In genomic region chr6:40435151-40436046, GRCm38 (mm10) we compare ENCODE assay signal across 8 mouse cellular contexts. TPM values are rescaled to one million over a fixed set of nuclear protein-coding genes. Genes with fewer than 3 reads are reported as not detected.
DNase-seq lines count a peak whose midpoint lies in the region; ATAC-seq and TF ChIP-seq lines count a peak whose summit lies in the region.

No protein-coding gene starts in this region.

- peak overlapping the region; percentile 84 for H3K9ac ChIP-seq in heart, embryonic 11.5 days (ENCODE audit: low read depth, low read length)
- H3K9ac ChIP-seq in kidney, embryonic 15.5 days: peak overlapping the region; percentile 74
- peak overlapping the region; percentile 65 for H3K9ac ChIP-seq in liver, embryonic 12.5 days

- TF ChIP-seq POLR2A in thymus, adult 2 months (IDR thresholded peaks at IDR 0.05; ENCODE audit: control insufficient read depth, extremely low read depth, insufficient read depth, low read length, poor library complexity): no peak

- 0 out of 2 replicates have a peak overlapping the region, but pooled peaks have one; percentile 22 for H3K27ac ChIP-seq in heart, embryonic 11.5 days (ENCODE audit: low read depth, low read length)
- H3K27ac ChIP-seq in kidney, embryonic 15.5 days: peak overlapping the region; percentile 79
- no peak overlapping the region for H3K27ac ChIP-seq in liver, embryonic 12.5 days
- H3K27ac ChIP-seq in thymus, adult 2 months (ENCODE audit: control insufficient read depth, insufficient read depth, low read length): no peak overlapping the region

- peak; percentile 37 for ATAC-seq in heart, embryonic 11.5 days (replicated peaks; ENCODE audit: insufficient number of reproducible peaks, low FRiP score, low TSS enrichment)
- ATAC-seq in kidney, embryonic 15.5 days (replicated peaks; ENCODE audit: low FRiP score): peak; percentile 85
- ATAC-seq in liver, embryonic 12.5 days: peak; percentile 60

- TF ChIP-seq CTCF in thymus, adult 2 months (IDR thresholded peaks at IDR 0.05; ENCODE audit: borderline replicate concordance, control insufficient read depth, extremely low read depth, insufficient read depth, low read length, poor library complexity): 0 out of 2 replicates have a peak, but pooled peaks have one; percentile 27

- H3K4me3 ChIP-seq in heart, embryonic 11.5 days (ENCODE audit: low read depth, low read length): peak overlapping the region; percentile 75
- peak overlapping the region; percentile 88 for H3K4me3 ChIP-seq in kidney, embryonic 15.5 days (replicated peaks)
- peak overlapping the region; percentile 69 for H3K4me3 ChIP-seq in liver, embryonic 12.5 days
- H3K4me3 ChIP-seq in thymus, adult 2 months (ENCODE audit: control insufficient read depth, insufficient read depth, low read length): peak overlapping the region; percentile 89

- DNase-seq in 3134 (ENCODE audit: extremely low read depth, insufficient read length, low spot score): peak; percentile 4
- peak; percentile 63 for DNase-seq in ZHBTc4 (ENCODE audit: low read depth, low spot score)
- peak; percentile 75 for DNase-seq in embryo, embryonic 11 days
- DNase-seq in naive thymus-derived CD4-positive, alpha-beta T cell, adult 2 months (ENCODE audit: low read depth): peak; percentile 67
- peak; percentile 75 for DNase-seq in thymus, adult 2 months

- WGBS in heart, embryonic 11.5 days (ENCODE audit: insufficient replicate concordance): under 1% methylated on average over 62 of the region's 72 CpGs
- WGBS in kidney, embryonic 15.5 days: under 1% methylated on average over 70 of the region's 72 CpGs
- WGBS in liver, embryonic 12.5 days (ENCODE audit: insufficient replicate concordance): under 1% methylated on average over 62 of the region's 72 CpGs
- 1% methylated on average over 71 of the region's 72 CpGs for WGBS in thymus, adult 2 months

- H3K4me2 ChIP-seq in heart, embryonic 11.5 days: peak overlapping the region; percentile 93
- peak overlapping the region; percentile 90 for H3K4me2 ChIP-seq in kidney, embryonic 15.5 days
- H3K4me2 ChIP-seq in liver, embryonic 12.5 days: peak overlapping the region; percentile 97

- no peaks in the 10 kb centered on the region for H3K4me1 ChIP-seq in heart, embryonic 11.5 days (ENCODE audit: control insufficient read depth, insufficient read depth, low read length)
- H3K4me1 ChIP-seq in kidney, embryonic 15.5 days: peaks cover 25% of the 10 kb centered on the region
- H3K4me1 ChIP-seq in liver, embryonic 12.5 days: peaks cover 14% of the 10 kb centered on the region; the same call in 1 of the 2 replicates
- peaks cover 14% of the 10 kb centered on the region for H3K4me1 ChIP-seq in thymus, adult 2 months (replicated peaks; ENCODE audit: control insufficient read depth, insufficient read depth, low read length)

- H3K27me3 ChIP-seq in heart, embryonic 11.5 days (ENCODE audit: control insufficient read depth, insufficient read depth, low read length): peaks cover under 1% of the 10 kb centered on the region
- peaks cover 20% of the 10 kb centered on the region; the same call in 1 of the 2 replicates for H3K27me3 ChIP-seq in kidney, embryonic 15.5 days
- H3K27me3 ChIP-seq in liver, embryonic 12.5 days (replicated peaks): peaks cover 68% of the 10 kb centered on the region
- H3K27me3 ChIP-seq in thymus, adult 2 months (ENCODE audit: control insufficient read depth, insufficient read depth, low read length): no peaks in the 10 kb centered on the region

- H3K9me3 ChIP-seq in heart, embryonic 11.5 days (replicated peaks; ENCODE audit: control insufficient read depth, low read length): no peaks in the 10 kb centered on the region
- no peaks in the 10 kb centered on the region for H3K9me3 ChIP-seq in kidney, embryonic 15.5 days (replicated peaks)
- no peaks in the 10 kb centered on the region for H3K9me3 ChIP-seq in liver, embryonic 12.5 days (replicated peaks)

- no peaks in the 10 kb centered on the region for H3K36me3 ChIP-seq in heart, embryonic 11.5 days (ENCODE audit: control insufficient read depth, insufficient read depth, low read length)
- H3K36me3 ChIP-seq in kidney, embryonic 15.5 days: no peaks in the 10 kb centered on the region
- H3K36me3 ChIP-seq in liver, embryonic 12.5 days: no peaks in the 10 kb centered on the region
- H3K36me3 ChIP-seq in thymus, adult 2 months (ENCODE audit: control insufficient read depth, insufficient read depth, low read length): no peaks in the 10 kb centered on the region

RNA-seq across cellular contexts. Expression of gene E330009J07Rik, which starts 0.5 kb away (rescaled TPM):
- polyA plus RNA-seq in heart, embryonic 11.5 days (2014; fragmentation: Nextera tagmentation; extraction: Ambion mirVana): 3.4 and 3.7 TPM in 2 replicates
- 10.7 and 14.8 TPM in 2 replicates for polyA plus RNA-seq in kidney, embryonic 15.5 days (2015; fragmentation: Nextera tagmentation; extraction: Ambion mirVana)
- 2.2 and 2.3 TPM in 2 replicates for polyA plus RNA-seq in liver, embryonic 12.5 days (2016; fragmentation: Nextera tagmentation; extraction: Ambion mirVana)
- 14.7 and 16.3 TPM in 2 replicates for polyA plus RNA-seq in thymus, adult 2 months (2012; rRNA removed)

RNA-seq across cellular contexts. Expression of gene Wee2, which starts 3.5 kb away (rescaled TPM):
- polyA plus RNA-seq in heart, embryonic 11.5 days (2014; fragmentation: Nextera tagmentation; extraction: Ambion mirVana): not detected in 2 replicates
- 0.06 TPM in 1 of 2 replicates, not detected in the other for polyA plus RNA-seq in kidney, embryonic 15.5 days (2015; fragmentation: Nextera tagmentation; extraction: Ambion mirVana)
- not detected in 2 replicates for polyA plus RNA-seq in liver, embryonic 12.5 days (2016; fragmentation: Nextera tagmentation; extraction: Ambion mirVana)
- 0.04 and 0.28 TPM in 2 replicates for polyA plus RNA-seq in thymus, adult 2 months (2012; rRNA removed)

RNA-seq across cellular contexts. Expression of gene Ssbp1, which starts 35.8 kb away (rescaled TPM):
- 108 and 112 TPM in 2 replicates for polyA plus RNA-seq in heart, embryonic 11.5 days (2014; fragmentation: Nextera tagmentation; extraction: Ambion mirVana)
- polyA plus RNA-seq in kidney, embryonic 15.5 days (2015; fragmentation: Nextera tagmentation; extraction: Ambion mirVana): 171 and 178 TPM in 2 replicates
- polyA plus RNA-seq in liver, embryonic 12.5 days (2016; fragmentation: Nextera tagmentation; extraction: Ambion mirVana): 107 and 108 TPM in 2 replicates
- 15.9 and 19.4 TPM in 2 replicates for polyA plus RNA-seq in thymus, adult 2 months (2012; rRNA removed)

RNA-seq across cellular contexts. Expression of gene Tas2r137, which starts 55.6 kb away (rescaled TPM):
- polyA plus RNA-seq in heart, embryonic 11.5 days (2014; fragmentation: Nextera tagmentation; extraction: Ambion mirVana): not detected in 2 replicates
- not detected in 2 replicates for polyA plus RNA-seq in kidney, embryonic 15.5 days (2015; fragmentation: Nextera tagmentation; extraction: Ambion mirVana)
- not detected in 2 replicates for polyA plus RNA-seq in liver, embryonic 12.5 days (2016; fragmentation: Nextera tagmentation; extraction: Ambion mirVana)
- polyA plus RNA-seq in thymus, adult 2 months (2012; rRNA removed): not detected in 2 replicates

RNA-seq across cellular contexts. Expression of gene Tas2r108, which starts 57.9 kb away (rescaled TPM):
- polyA plus RNA-seq in heart, embryonic 11.5 days (2014; fragmentation: Nextera tagmentation; extraction: Ambion mirVana): 0.31 TPM in 1 of 2 replicates, not detected in the other
- not detected in 2 replicates for polyA plus RNA-seq in kidney, embryonic 15.5 days (2015; fragmentation: Nextera tagmentation; extraction: Ambion mirVana)
- not detected in 2 replicates for polyA plus RNA-seq in liver, embryonic 12.5 days (2016; fragmentation: Nextera tagmentation; extraction: Ambion mirVana)
- 0.26 and 0.36 TPM in 2 replicates for polyA plus RNA-seq in thymus, adult 2 months (2012; rRNA removed)

Comparison
In these comparisons a context has a peak if more than half of its experiments do, and no peak if none do; other contexts are left out.
1. DNase-seq: peak in every context shown above with its lines; median percentile 75 in embryo, embryonic 11 days; 75 in thymus, adult 2 months; 67 in naive thymus-derived CD4-positive, alpha-beta T cell, adult 2 months; 63 in ZHBTc4; 4 in 3134.
2. H3K27ac ChIP-seq: peak in heart, embryonic 11.5 days (single experiment) and kidney, embryonic 15.5 days (single experiment); none in liver, embryonic 12.5 days (single experiment) and thymus, adult 2 months (single experiment).
3. Peak in every context shown above with its lines, with median percentiles within 50 percentile points of each other: ATAC-seq, H3K4me2 ChIP-seq, H3K4me3 ChIP-seq and H3K9ac ChIP-seq.